Mouse (Mus musculus) frontal cortex, adult (tissue): ENCODE measurements around the gene Dlec1.

Experiments used
- ATAC-seq: cut with Nextera tagmentation; 2 replicates; pipeline ENCODE4 v1.9.2; 2017; ENCODE audit warnings: mild to moderate bottlenecking, moderate library complexity, mixed read lengths; ENCODE audit not compliant: low TSS enrichment

The Dlec1 gene

DNA sequence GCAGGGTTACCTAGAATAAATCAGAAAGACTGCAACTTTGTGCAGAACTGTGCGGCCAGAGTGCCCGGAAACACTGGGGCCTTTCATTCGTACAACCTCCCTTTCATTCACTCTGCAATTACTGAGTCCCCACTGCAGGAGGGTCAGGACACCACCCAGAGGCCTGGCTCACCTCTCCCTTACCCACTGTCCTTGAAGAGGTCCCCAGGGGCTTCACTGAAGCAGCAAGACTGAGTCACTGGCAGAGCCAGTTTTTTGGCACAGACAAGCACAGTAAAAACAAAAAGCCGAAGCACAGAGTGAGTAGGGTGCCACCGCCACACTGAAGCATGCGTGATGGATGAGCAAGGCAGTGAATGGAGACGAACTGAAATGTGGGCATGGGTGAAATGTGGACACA, 12.8 kb upstream of the Dlec1 start:
- no peak for ATAC-seq

- ATAC-seq, result no peak
Observed at GRCm38 (mm10) chr9:119090462-119090861, 11.8 kb upstream of the Dlec1 start.

DNA sequence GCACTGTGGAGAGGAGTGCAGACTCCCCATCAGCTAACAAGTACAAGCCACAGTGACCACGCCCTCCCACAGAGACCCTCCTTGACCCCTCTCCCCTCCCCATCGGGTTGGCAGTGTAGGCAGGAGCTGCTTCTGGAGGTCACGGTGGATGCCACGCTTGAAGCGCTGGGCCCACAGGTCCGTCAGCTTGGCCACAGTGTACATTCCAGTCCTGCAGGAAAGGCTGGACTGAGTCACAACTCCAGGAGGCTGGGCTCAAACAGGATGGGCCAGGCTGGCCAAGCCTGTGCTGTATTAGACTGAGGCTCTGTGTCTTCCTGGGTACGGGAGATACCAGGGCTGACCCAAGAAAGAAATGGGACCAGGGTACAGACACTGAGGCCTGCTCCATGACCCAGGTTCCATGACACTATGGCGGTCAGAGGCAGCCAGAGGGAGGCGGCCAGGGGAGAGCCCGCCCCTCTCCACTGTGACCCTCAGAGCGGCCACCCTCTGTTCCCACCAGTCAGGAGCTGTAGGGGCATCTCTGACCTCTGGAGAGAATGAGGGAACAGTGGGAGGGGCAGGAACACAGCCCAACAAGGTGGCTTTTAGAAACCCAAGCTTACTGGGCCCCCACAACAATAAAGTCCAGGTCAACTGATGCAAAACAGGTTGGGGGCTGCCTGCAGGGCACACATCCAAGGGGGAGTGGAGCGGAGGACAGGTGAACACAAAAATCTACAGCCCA, 10.5 kb upstream of the Dlec1 start:
- ATAC-seq, result no peak

- ATAC-seq, result peak; percentile 30; the same call in 1 of the 2 replicates
Observed at GRCm38 (mm10) chr9:119092473-119093418, 9.5 kb upstream of the Dlec1 start.

DNA sequence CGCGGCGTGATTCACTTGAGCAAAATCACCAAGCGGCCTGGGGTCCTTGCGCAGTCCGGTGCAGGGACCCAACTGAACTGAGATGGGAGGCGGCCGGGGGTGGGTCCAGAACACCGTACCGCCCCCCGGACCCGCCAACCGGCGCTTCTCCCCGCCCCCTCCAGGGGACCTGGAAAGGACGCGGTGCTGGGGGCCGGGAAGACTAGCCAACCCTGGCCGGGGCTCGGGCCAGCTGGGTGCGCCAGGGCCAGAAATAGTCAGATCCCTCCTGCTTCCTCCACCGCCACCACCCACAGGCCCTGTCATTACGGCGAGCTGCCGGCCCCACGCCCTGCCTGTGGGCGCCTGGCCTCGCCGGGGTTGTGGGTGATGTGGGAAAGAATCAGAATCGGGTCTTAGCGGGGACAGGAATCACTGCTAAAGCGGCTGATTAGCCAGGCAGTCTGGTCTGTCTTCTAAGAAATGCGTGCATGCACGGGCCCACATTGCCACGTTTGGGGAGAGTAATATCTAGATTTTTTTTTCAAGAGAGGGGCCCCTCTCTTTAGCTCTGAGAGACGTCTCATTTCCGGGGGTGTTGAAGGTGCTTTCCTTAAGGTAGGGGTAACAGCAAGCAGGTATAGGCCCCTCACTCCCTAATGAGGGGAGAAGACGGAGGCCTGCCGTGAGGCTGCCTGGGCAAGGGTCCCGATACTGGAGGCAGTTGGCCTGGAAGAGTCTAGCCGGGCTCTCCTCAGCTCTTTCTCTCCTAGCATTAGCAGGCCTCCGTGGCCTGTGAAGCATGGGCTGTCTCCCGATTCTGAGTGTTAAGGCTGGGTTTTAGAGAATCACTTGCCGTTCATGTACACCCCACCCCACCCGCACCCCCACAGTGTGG, 8.6 kb upstream of the Dlec1 start, which contains the start of gene Plcd1:
Gene Plcd1, minus strand, starts transcription at position 84 of the 877 bp plus-strand sequence.
- peak; percentile 53 for ATAC-seq

DNA sequence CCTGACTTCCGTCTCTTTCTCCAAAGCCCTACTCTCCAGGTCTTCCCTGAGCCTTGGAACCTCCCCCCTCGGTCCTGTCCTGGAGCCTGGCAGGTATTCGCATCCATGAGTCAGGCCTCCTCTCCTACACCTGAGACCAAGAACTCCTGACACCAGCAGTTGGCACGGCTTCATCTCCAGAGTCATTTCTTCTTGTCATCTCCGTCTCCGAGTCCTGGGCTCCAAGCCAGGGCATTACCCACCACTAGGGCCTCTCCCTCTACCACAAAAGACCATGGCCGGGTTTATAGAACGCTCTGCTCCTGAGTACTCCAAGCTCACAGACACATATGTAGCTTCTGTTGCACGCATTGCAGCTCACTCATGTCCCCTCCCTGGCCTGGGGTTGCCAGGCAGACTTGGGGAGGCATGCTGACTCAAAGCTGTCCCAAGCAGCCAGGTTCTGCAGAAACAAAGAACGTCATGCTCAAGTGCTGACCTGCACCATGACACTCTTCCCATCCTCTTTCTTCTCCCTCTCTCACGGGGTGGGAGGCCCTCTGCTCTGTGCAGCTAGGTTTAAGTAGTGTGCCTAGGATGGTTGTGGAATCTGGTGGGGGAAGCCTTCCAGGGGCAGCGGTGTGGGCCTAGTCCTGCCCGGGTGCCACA, 7.7 kb upstream of the Dlec1 start:
- no peak for ATAC-seq

DNA sequence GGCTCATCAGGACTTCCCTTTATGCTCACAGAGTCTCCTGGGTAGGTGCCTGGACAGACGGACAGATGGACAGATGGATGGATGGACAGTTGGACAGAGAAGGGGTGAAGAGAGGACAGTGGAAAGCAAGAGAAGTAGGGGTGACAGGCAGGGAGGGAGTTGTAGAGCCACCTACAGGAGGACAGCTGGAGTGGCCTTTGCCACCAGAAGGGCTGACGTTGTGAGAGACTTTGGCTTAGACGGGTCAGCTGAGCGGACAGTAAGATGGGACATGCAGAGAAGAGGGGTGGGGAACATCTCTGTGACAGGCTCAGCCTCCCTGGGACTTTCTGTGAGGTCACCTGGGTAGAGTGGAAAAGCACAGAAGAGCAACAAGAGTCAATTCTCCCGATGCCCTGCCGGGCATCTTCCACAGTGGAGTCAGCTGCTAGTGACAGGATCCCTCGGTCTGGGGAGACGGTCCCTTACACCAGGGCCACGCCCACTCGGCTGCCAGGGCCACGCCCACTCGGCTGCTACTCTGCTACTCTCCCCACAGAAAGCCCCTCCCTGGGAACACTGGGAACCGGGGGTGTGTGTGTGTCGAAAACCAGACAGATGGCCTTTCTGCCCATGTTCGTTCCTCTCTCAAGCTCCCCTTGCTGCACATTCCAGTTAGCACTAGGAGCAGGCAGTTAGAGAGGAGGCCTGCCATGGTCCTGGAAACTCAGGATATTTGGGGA, 1.9 kb upstream of the Dlec1 start:
- ATAC-seq, result peak; percentile 11; the same call in 1 of the 2 replicates

- ATAC-seq, result no peak
Observed at GRCm38 (mm10) chr9:119102783-119103113, 470 bp downstream of the Dlec1 start.

DNA sequence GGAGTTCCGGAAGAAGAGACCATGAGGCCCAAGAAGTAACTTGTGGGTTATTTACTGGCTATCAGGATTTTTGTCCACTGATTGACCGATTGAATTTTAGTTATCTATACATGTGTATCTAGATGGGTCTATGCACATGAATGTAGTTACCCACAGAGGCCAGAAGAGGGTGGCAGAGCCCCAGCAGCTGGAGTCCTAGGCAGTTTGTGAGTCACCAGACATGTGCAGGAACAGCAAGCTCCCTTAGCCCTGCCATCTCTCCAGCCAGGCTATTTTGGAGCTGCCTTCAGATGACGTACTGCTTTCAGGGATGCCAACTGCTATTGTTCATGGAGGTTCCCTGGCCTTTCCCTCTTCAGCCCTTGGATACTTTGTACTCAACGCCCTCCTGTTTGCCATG, 5.3 kb downstream of the Dlec1 start:
- peak; percentile 47; the same call in 1 of the 2 replicates for ATAC-seq

- ATAC-seq, result no peak
Observed at GRCm38 (mm10) chr9:119109685-119110353, 7.5 kb downstream of the Dlec1 start.

- no peak for ATAC-seq
Observed at GRCm38 (mm10) chr9:119110640-119111039, 8.4 kb downstream of the Dlec1 start.

GRCm38 (mm10) chr9:119114911-119115310, 12.6 kb downstream of the Dlec1 start:
- no peak for ATAC-seq

- ATAC-seq, result no peak
Observed at GRCm38 (mm10) chr9:119119409-119120167, 17.3 kb downstream of the Dlec1 start.

DNA sequence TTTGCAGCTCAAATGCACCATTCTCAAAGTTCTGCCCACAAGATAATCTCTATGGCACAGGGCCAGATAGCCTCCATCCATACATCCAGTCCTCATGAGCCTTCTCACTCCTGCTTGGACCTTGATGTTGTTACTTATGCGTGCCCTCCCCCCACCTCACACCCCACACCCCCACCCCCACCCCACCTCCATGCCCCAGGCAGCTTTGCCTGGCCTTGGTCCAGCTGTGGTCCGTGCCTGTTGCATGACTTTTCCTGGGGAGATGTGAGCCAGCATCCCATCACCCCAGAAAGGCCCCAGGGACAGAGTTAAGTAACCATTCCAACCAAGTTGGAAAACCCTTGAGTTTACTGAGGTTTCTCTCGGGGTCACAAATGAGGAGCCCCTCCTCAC, 17.9 kb downstream of the Dlec1 start:
- ATAC-seq, result no peak

GRCm38 (mm10) chr9:119122596-119123369, 20.5 kb downstream of the Dlec1 start:
- ATAC-seq, result peak; percentile 31; the same call in 1 of the 2 replicates

DNA sequence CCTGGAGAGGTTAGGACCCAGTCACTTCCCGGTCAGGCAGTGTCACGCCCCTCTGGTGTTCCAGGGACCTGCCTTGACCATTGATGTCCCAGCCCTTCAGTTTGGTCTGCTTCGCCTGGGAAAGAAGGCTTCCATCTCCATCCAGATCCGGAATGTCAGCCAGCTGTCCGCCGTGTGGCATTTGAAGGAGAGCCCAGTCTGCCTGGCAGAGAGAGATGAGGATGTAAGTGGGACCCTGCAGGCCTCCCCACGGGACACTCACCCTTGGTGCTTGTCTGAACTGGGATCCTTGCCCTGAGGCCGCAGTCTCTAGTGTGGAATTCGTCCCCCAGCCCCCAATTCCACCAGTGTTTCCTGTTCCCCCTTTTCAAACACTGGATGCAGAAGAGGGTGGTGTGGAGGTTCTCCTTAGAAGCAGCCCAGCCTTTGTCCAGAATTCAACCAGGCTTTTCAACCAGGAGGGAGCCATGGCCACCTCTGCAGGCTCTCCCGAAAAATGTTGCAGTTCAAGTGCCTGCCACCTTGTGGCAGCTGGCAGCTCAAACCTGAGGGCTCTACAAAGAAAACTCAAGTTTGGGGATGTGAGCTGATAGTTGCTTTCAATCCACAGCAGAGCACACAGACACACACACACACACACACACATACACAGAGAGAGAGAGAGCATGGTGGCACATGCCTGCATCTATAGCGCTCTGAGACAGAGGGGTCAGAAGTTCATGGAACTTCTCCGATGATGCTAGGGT, 26.3 kb downstream of the Dlec1 start:
- ATAC-seq, result no peak

GRCm38 (mm10) chr9:119130692-119131091, 28.4 kb downstream of the Dlec1 start:
- no peak for ATAC-seq

DNA sequence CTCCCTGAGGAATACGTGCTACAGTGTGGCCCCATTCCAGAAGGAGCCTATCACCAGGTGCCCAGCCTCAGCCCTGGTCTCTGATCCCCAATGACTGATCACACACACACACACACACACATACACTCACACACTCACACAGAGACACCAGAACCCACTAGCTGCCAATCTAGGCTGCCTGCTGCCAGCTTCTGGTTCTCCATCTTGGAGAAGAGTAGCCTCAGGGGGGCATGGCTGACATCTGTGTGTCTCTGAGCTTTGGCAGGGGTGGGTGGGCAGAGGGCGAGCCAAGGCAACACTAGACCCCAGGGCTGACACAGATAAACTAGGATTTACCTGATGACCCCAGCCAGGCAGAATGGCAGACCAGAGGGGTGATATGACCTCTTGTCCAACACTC, 36.6 kb downstream of the Dlec1 start:
- ATAC-seq, result no peak
